Mouse (Mus musculus) ES-CJ7 (cell line): ENCODE data around the gene Pank1.

Experiments used
- DNase-seq: peaks from one replicate; pipeline ENCODE4 v3.0.0; 2011; ENCODE audit warnings: low read depth, low spot score

Gene Pank1

GRCm38 (mm10) chr19:34878603-34879541, at the start of gene Pank1:
TSS of gene Pank1 (minus strand) at chr19:34879455.
- DNase-seq: peak; percentile 63

DNA sequence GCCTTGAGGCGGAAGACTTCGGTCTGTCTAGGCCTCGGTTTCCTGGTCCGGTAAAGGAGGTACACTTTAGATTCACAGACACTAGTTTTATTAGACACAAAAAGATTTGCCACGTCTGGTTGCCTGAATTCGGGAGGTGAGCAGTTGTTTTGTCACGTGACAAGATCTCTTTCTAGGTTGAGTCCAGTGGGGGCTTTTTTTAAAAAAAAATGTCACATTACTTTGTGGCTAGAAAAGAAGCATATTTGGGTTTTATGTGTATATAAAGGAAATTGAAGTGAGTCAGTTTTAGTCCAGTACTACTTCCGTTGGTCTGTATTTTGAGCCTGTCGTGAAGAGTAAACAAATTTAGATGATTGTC, 43.3 kb upstream of the Pank1 start:
- no peak for DNase-seq

DNA sequence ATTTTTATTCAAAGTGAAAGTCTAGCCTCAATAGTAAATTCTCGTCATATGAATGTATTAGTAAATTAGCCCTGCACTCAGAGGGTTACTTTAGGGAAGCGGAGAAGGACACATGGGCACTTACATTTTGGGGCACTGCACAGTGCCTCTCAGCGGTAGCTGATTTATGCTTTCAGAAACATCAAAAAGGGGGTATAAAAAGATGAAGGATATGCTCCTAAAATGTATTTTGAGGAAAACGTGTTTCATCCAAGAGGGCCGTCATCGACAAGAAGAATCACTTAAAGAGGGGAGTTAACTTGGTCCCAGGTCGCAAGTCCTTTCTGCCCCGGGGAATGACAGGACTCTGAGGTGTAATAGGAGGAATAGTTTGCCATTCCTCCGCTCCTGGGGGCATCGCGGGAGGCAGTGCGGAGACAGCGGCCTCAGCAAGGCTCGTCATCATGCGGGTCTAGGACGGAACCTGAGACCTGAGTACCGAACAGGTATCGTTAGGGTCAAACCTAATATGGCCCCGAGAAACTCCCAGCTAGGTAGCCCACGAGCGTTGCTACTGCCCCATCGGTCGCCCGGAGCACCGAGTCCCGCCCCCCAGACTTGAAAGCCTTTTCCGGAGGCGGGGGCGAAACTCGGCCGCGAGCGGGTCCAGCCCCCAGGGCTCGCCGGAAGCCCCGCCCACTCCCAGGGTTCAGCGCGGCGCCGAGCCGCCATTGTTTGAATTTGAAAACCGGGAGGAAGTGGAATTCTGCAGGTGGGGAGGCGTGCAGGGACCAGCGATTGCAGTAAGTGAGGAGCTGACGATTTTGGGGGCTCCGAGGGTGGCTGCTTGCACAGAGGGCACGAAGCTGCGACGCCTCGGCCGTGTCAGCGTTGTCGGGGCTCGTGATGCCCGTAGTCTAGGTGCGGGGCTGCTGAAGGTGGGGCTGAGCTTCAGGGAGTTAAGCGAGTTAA, 42.7 kb upstream of the Pank1 start, which contains the start of gene Kif20b:
Kif20b (plus strand) TSS at position 710 of the 951 bp plus-strand sequence.
- peak; percentile 92 for DNase-seq

DNA sequence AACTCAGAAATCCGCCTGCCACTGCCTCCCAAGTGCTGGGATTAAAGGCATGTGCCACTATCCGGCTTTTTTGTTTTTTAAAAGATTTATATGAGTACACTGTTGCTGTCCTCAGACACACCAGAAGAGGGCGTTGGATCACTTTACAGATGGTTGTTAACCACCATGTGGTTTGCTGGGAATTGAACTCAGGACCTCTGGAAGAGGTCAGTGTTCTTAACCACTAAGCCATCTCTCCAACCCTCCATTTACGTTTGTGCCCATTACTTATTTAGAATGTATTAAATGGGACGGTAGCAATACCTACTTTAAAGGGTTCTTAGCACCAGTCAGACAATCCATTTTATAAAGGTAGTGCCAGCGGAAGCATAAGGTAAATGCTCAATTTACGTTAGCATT, 42.0 kb upstream of the Pank1 start:
- DNase-seq: peak; percentile 57

DNA sequence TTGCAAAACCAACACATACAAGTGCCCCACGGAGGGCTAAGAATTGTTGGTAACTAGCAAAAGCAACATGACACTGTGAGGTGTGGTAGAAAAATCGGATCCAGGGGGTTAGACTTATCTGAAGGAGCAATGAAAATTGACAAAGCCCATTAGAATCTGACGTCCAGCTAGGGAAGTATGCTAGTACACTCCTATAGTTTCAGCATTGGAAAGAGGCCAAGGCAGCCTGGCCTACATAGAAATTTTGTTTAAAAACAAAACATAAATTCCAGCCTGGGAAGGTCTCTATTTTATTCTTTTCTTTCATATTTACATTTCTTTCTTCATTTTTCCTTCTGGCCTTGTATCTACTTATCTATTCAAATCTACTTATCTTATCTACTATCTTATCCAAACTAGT, 41.3 kb upstream of the Pank1 start:
- DNase-seq: no peak

- no peak for DNase-seq
Observed at GRCm38 (mm10) chr19:34920066-34920465, 40.8 kb upstream of the Pank1 start.

GRCm38 (mm10) chr19:34912366-34912765, 33.1 kb upstream of the Pank1 start:
- DNase-seq: no peak

- no peak for DNase-seq
Observed at GRCm38 (mm10) chr19:34906772-34907171, 27.5 kb upstream of the Pank1 start.

DNA sequence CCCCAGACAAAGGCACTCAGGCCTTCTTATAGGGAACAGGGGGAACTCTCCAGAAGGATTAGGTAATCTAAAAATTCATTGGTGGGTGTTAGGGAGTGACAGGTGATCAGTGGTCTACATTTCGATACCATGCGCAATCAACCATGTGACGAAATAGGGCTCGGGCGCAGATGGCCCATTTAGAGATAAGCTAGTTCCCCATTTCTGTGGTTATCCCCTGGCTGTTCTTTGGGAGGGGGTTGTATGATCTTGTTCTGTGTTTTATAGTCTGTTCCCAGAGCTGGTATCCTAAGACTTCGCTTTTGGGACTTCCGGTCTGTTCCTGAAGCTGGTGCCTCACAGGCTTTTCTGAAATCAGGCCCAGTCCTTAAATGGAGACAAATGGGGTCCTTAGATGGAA, 26.2 kb upstream of the Pank1 start:
- DNase-seq: no peak

GRCm38 (mm10) chr19:34904032-34904431, 24.8 kb upstream of the Pank1 start:
- peak; percentile 84 for DNase-seq

GRCm38 (mm10) chr19:34901735-34902134, 22.5 kb upstream of the Pank1 start:
- no peak for DNase-seq

- DNase-seq: no peak
Observed at GRCm38 (mm10) chr19:34901266-34901665, 22.0 kb upstream of the Pank1 start.

DNA sequence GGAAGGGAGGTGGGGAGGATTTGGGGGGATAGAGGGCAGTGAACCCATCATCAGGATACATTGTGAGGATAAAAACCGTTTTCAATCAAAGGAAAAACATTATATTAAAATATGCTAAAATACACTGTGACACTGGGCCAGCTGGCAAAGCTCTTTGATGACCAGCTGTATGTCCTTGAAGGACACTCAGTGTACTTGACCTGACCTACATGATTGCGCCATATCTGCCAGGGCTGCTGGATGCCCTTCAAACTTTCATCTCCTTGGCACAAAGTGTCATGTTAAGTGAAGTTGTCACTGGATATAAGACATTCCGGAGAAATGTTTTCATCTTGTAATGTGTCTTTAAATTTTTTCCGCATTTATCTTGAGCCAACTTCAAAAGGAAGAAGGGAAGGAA, 19.7 kb upstream of the Pank1 start:
- DNase-seq: no peak

DNA sequence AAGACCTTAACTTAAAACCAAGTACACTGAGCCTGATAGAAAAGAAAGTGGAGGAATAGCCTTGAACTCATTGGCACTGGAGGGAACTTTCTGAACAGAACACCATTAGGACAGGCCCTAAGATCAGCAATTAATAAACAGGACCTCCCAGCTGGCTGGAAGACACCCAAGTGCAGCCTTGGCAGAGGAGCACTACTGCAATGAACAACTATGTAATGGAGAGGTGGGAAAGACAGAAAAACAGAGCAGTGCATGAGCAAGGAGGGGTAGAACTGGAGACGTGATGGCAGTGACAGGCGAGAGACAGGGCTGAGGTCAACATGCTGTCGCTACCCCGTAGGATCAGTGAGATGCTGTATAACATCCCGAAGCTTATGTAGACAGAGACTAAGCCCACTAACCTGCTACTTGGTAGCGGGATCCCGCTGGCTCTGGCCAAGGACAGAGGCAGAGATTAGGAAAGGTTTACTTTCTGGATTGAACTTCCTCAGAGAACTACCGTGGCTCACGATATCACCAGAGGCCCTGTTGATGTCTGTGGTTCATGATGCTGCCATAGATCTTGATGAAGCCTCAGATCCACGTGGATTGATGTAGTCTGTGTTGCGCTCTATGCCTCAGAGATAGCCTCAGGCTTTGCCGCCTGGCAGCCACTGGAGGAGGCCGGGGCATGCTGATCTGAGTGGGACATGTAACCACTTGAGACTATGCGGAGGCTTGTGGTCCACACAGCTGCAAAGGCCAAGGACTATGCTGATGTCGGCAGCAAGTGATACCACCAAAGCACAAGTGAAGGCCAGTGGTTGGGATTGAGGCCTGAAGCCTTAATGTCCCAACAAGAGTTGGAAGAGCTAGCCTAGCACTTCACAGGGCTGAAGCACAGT, 18.1 kb upstream of the Pank1 start:
- no peak for DNase-seq

DNA sequence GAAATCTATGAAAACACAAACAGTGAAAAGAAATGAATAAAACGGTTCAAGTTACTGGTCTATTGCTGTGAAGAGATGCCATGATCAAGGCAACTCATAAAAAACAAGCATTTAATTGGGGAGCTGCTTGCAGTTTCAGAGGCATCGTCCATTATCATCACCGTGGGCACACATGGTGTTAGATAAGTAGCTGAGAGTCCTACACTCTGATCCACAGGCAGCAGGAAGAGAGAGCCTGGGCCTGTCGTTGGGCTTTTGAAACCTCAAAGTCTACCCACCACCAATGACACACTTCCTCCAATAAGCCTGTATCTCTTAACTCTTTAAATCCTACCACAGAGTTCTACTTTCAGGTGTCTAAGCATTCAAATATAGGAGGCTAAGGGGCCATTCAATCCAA, 15.8 kb upstream of the Pank1 start:
- no peak for DNase-seq

- DNase-seq: no peak
Observed at GRCm38 (mm10) chr19:34891590-34891989, 12.3 kb upstream of the Pank1 start.

- no peak for DNase-seq
Observed at GRCm38 (mm10) chr19:34890981-34891380, 11.7 kb upstream of the Pank1 start.

- no peak for DNase-seq
Observed at GRCm38 (mm10) chr19:34886324-34886723, 7.1 kb upstream of the Pank1 start.

DNA sequence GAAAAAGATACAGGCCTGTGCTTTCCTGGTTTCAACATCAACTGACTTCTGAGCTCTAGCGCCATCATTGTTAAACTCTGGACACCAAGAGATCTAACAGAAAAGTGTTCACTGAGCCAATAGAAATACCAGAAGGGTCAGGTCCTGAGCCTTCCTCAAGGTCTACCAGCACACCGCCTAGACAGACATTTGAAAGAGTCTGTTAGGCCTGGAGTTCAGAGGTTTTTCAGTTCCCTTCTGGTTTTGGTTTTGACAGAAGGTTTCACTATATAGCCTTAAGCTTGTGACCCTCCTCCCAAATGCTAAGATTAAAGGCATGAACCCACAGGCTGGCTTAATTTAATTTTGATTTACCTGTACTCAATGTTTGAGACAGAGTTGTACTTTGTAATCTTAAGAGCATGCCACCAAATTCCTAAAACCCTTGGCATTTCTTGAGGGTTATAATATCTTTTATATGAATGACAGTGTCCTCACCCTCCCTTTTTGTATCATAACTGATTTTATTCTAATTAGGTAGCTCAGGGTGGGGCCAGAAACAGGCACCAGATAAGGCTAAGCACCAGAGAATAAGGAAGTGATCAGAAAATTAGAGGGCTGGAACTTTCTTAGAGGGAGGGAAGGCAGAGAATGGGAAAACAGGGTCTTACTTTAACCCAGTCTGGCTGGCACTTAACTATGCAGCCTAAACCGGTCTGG, 4.4 kb upstream of the Pank1 start:
- DNase-seq: no peak

GRCm38 (mm10) chr19:34882443-34882842, 3.2 kb upstream of the Pank1 start:
- DNase-seq: no peak

DNA sequence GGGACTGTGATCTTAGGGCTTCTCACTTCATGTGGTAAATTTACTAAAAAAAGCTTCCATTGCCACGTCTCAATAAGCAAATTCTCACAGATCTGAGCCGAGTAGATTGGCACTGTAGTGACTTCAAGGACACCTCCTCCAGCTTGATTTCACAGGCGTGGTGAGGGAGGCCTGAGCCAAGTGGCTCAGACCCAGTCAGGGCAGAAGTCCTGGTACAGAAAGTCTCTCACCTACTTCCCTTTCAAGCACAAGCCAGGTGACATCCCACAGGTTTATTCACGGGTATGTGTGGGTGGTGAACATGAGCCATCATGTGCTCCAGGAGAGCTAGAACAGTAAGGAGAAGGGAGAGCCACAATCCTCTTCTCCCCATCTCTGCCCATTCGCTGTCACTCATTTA, 1.9 kb upstream of the Pank1 start:
- no peak for DNase-seq
